Mouse (Mus musculus) kidney, adult 8-10 months (tissue): Measurements from ENCODE around the gene Ccser1.

Experiments used
- DNase-seq, 2 experiments: peaks; one replicate each; pipeline ENCODE4 v3.0.0; 2022

Ccser1 gene

GRCm38 (mm10) chr6:61300975-61301374 lies 120.9 kb downstream of the Ccser1 start:
- DNase-seq = no peak

DNA sequence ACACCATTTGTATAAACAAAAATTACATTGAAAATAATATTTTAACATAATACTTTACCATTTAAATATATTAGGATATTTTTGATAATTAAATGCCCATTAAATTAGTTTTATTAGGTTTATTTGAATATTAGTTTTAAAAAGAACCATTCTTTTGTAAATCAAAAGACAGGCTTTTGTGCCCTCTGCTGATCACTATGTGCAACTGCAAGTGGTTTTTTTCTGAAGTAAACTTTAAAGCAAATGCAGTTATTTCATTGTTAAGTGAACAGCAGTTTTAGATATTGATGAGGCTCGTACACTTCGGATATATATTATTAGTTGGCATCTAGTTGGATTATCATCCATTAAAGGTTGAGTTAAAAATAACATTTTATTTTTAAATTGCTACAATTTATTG lies 121.5 kb downstream of the Ccser1 start:
- DNase-seq = no peak

- no peak for DNase-seq
Measured at GRCm38 (mm10) chr6:61311324-61312091, 131.4 kb downstream of the Ccser1 start.

DNA sequence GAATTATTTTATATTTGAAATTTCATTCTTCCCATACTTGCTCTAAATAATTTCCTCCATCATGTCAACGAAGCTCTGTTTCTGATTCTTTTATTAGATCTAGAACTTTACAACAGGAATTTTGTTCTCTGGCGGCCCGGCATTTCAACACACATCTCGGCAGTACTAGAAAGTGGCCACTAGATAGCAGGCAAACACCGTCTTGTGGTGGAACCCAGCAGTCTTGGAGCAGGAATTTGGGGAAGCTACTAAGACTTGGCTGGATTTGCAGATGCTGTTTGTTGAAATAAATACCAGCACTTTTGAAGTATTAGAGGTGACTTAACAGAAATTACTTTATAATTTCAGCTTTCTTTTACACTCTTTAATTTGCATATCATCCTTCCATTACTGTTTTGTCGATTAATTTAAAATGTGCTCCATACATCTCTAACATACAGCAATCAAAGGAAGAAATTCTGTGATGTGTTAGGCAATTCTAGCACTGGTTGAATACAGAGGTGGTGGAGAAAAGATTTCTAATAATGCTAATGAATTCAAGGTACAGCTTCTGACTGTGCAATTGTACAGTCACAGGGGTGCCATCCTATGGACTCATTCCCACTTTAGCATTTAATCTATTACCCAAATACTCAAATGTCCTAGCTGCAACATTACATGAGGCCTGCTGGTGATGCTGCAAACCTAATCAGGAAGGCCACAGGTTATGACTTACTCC lies 135.9 kb downstream of the Ccser1 start:
- peak; percentile 15 to 27 for DNase-seq

DNA sequence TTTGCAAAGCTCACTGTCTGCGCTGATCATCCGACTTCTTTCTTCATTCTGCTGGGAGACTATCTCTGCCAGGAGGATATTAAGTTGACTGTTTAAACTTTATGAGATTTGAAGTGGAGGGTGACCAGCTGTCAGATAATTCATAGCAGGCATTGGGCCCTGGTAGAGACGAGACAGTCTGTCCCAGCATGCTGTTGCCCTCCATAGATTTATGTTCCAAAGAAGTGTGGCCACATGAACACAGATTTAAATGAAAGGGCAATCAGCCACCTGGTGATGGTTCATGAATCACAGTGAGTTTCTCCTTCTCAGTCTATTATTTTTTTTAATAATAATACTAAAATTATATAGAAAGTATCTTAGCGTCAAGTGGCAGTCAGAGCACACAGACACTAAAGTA lies 140.7 kb downstream of the Ccser1 start:
- DNase-seq = no peak

GRCm38 (mm10) chr6:61322328-61322727 lies 142.2 kb downstream of the Ccser1 start:
- no peak for DNase-seq

DNA sequence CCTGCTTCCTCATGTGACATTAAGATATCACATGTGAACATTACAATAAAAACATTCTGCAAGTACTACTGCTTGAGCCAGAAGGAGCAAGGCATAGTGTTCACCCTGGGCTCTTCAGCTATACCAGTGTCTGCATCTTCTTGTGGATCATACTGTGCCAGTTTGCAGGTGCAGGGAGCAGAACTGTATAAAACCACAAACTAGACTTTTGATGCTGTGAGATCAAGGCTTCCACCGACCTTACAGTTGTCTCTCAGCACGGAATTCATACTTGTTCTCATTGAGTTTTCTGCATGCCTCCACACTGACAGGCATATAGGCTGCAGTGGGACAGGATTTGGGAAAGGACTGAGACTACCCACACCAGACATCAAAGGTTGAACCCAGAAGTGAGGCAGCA lies 146.0 kb downstream of the Ccser1 start:
- DNase-seq = no peak

DNA sequence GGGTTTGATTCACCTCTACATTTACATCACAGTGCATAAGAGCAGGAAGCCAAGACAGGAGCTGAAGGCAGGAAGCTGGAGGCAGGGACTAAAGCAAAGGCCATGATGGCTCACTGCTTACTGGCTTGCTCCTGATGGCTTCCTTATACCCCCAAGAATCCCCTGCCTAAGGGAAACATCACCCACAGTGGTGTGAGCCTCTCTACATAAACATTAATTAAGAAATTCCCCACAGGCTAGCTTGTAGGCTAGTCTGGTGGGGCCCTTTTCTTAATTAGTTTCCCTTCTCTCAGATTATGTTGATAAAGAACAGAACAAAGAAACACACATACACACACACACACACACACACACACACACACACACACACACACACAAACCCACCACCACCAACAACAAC lies 148.9 kb downstream of the Ccser1 start:
- DNase-seq = no peak

DNA sequence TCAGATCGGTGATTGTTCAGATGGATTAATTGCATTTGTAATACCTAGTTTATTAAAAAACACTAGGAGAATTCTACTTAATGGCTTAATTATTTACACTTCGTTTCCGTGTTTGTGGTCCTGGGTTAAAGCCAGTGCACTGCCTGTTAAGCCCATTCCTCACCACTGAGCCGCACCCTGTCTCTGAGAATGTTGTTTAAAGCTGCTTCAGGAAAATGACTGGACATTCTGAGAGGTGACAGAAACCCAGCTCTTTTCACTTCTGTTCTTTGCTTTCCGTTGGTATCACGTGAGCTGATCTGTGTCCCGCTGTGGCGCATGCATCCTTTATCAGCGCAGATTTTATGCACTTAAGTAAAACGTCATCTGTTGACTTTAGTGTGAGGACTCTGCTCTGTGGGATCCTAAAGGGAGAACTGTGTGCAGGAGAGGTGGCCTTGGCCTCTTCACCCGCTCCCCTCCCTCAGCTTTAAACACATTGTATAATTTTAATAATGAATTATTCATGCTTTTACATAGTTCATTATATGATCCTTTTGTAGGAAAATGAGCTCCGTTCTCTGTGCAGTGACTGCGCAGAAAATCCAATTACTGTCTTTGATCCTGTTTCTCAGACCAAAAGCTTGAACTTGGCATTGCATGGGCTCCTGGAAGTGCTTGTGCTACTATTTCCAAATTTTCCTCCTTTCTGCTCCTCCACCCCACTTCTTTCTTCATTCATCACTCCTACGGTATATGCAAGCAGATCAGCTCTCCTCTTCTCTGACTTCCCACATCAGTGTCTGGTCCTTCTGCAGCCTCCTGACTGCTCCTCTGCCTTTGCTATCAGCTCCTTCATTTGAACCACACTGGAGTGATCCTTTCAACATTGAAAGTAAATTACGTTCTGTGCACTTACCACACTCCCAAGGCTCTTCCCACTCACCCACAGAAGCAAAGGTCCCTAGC lies 149.7 kb downstream of the Ccser1 start:
- DNase-seq = no peak

DNA sequence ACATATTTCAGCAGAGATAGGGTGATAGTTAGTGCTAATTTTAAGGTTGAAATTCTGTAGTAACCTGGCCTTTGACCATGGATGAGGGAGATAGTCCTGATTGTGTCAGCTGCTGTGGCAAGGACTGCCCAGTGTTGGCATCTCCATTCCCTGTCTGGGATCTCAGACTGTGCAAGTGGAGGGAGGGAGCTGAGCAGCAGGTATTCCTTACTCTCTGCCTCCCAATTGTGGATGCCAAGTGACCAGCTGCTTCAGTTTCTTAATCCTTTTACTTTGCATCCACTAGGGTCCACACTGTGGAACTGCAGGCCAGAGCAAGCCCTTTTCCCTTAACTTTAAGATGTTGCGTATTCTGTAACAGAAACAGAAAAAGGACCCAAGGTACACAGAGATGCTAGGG lies 154.3 kb downstream of the Ccser1 start:
- no peak for DNase-seq

DNA sequence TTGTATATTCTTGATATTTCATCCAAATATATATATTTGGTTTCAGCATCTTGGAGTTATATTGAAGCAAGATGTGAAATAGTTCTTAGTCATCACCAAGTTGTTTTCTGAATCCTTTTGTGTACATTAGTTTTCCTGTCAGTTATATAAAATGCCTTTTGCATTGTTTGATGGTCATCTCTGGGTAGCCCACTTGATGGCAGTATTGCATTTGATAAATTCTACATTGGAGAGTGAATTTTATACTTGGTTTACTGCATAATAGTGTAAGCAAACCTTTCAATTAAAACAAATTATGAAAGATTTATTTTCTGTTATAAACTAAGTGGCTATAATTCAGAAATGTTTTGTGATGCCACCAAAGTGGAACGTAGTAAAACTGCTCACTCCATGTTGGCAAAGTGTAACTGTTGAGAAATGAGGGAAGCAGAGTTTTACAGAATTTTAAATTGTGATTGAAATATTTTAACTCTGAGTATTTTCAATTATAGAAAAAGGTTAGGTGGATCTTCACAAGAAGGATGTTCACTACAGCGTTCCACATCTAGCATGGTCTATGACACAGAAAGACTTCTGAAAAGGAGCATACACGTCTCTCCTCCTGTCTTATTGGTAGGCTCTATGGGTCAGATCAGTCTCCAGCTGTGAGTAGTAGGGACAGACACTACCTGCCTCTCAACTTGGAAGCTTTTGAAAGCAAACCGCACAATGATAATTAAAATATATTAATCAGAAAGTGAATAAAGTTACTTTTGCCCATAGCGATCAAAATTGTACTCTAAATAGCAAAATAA lies 167.1 kb downstream of the Ccser1 start:
- no peak for DNase-seq

DNA sequence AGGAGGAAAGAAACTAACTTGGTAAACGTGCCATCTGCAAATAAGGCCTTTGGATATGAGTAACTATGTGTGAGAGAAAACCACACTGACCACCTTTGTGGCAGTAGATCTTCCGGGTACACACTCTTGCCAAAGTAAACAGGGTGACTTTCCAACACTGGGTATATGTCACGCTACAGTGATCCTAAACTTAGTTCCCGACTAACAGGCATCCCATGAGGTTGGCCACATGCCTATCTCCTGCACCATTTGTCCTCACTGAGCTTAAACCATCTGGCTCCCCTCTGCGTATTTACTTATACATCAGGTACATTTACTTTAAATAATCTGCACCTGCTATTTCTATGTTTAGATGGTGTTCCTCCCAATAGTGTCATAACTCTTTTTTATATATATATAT lies 183.6 kb downstream of the Ccser1 start:
- no peak for DNase-seq

- DNase-seq = no peak
Measured at GRCm38 (mm10) chr6:61382526-61382925, 202.4 kb downstream of the Ccser1 start.

- DNase-seq = no peak
Measured at GRCm38 (mm10) chr6:61382991-61383390, 202.9 kb downstream of the Ccser1 start.

DNA sequence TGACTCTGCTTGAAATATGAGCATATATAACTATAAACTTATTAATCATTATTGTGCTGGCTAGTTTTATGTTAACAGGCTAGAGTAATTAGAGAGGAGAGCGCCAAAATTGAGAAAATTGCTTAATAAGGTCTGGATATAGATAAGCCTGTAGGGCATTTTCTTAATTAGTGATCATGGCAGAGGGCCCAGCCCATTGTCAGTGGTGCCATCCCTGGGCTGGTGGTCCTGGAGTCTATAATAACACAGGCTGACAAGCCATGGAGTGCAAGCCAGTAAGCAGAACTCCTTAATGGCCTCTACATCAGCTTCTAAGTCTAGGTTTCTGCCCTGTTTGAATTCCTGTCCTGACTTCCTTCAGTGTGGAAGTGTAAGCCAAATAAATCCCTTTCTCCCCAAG lies 206.9 kb downstream of the Ccser1 start:
- DNase-seq = no peak

DNA sequence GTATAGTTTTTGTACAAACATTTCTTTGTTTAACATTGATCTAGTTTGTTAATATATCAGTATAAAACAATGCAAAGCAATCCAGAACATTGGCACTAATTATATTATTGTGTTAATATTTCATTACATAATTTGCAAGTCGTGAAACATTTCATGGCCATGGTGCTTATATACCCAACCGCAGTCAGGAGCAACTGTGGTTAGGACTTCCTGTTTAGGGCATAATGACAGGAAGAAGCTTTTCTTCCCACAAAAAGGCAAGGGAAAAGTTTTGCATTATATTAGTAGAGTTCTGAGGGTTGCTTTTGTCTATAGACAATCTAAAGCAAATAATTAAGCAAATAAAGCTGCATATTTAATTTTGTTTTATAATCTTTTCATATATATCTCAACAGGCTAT lies 247.4 kb downstream of the Ccser1 start:
- no peak for DNase-seq

DNA sequence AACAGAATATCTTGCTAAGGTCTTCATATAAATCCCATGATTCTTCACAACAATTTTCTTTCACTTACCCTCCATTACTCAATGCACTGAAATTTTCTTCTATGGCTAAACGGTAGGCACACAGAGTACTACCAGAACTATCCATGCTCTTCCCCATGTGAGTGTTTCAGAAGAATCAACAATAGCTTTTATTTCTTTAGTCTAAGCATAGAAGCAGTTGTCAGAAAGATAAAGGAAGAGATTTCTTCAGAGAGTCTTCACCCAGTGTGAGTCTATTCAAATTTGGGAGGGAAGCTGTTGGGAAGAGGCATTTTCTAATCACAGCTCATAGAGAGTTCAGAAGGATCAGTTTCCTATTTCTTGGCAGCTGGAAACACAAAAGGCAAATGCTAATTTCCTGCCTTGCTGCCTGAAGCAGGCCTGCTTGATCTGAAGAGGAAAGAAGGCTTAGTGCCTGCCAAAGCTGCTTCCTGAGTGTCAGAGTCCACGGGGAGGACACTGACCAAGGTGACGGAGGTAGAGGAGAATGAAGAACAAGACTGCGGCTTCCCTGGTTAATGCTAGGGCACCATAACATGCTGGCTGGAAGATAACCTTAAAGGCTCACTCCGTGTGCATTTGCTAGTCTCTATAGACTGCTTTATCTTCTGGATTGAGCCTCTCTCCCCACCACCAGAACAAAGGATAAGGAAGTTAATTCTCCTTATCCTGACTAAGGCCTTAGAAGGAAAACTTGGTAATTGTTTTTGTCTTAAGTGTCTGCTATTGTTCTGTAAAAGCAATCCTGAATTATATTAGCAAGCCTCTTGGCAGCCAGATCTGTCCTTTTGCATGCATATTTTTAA lies 251.0 kb downstream of the Ccser1 start:
- peak; percentile 7 to 19 for DNase-seq

DNA sequence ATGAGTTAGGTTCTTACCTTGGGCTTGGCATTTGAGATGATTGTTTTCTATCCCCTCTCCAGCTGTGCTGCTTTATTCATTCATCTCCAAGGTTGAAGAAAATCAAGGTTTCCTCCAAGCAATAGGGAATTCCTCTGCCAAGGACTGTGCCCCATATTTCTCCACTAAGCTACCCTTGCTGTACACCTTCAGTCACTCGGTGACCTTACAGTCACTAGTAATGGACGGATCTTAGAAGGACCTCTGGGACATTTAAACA lies 251.5 kb downstream of the Ccser1 start:
- no peak for DNase-seq

DNA sequence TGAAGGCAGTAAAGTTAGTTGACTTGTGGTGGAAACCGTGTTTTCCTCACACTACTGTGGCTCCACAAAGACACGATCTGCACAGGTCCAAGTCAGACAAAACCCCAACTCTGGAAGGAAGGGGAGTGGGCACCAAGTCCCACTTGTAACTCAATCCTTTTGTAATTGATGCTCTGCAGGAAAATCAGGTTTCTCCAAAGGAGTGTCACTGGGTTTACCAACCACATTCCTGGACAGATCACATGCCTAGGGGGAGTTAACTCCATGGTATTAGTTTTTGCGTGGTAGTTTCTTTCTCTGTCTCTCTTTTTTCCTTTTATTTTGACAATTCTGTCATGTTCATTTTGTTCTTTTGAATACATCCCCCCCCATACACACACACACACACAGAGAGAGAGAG lies 252.0 kb downstream of the Ccser1 start:
- DNase-seq = no peak

DNA sequence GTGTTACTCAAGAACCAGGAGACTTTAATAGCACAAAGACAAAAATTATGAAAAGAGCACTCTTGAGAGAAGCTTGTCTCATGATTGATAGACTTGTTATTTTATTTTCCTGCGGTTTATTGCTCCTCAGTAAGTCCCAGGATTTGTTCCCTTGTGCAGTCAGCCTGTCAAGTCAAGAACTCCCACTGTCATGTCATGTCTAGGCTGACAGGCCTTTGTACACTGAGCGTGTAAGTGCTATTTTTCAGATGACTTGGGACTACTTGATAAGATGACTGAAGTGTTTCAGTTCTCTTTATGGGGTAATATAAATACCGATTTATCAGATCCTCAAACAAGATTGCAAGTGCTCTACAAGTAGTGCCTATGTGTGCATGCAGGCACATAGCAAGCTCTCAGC lies 252.6 kb downstream of the Ccser1 start:
- no peak for DNase-seq

GRCm38 (mm10) chr6:61438165-61438564 lies 258.0 kb downstream of the Ccser1 start:
- DNase-seq = no peak
